Mouse (Mus musculus) ES-Bruce4 (cell line): ENCODE results near the gene Mrpl54.

Experiments used
- CTCF ChIP-seq: IDR thresholded peaks from one replicate; pipeline ENCODE4 v1.8.1; 2011; ENCODE audit warnings: low read depth, low read length
- EP300 ChIP-seq: IDR thresholded peaks from 2 replicates; pipeline ENCODE4 v1.6.1; 2011; ENCODE audit warnings: low read depth, low read length; ENCODE audit not compliant: insufficient read depth
- POLR2A ChIP-seq: IDR thresholded peaks from one replicate; pipeline ENCODE4 v1.8.1; 2011; ENCODE audit warnings: low read length; ENCODE audit not compliant: insufficient read depth

GRCm38 (mm10) chr10:81265540-81265939 lies 1.2 kb downstream of the Mrpl54 start:
- no peak for TF ChIP-seq CTCF
- TF ChIP-seq POLR2A = no peak
- TF ChIP-seq EP300 = no peak
